Mouse (Mus musculus) liver, adult 2 months (tissue): Measurements from ENCODE around the gene Ucn2. TPM values are rescaled to one million over a fixed set of nuclear protein-coding genes. Genes with fewer than 3 reads are reported as not detected.

Source experiments
- DNase-seq: peaks from one replicate; pipeline ENCODE4 v3.0.0-alpha.2; 2011; ENCODE audit warnings: low read depth, low spot score; ENCODE audit errors: extremely low read depth
- H3K27ac ChIP-seq: fragments of 200-500 bp; replicated peaks from 2 replicates; pipeline ENCODE4 v1.5.1; 2012; ENCODE audit warnings: low read depth, mild to moderate bottlenecking, control low read depth, inconsistent platforms, low read length; ENCODE audit not compliant: insufficient read depth
- H3K27me3 ChIP-seq: fragments of 200-500 bp; 2 replicates; pipeline ENCODE4 v1.6.1; 2012; ENCODE audit warnings: mild to moderate bottlenecking, moderate library complexity, low read length, inconsistent platforms; ENCODE audit not compliant: control insufficient read depth, insufficient read depth
- H3K36me3 ChIP-seq: fragments of 200-500 bp; 2 replicates; pipeline ENCODE4 v1.6.1; 2012; ENCODE audit warnings: low read length, inconsistent platforms; ENCODE audit not compliant: control insufficient read depth, insufficient read depth
- H3K4me1 ChIP-seq: fragments of 200-500 bp; 2 replicates; pipeline ENCODE4 v1.6.1; 2011; ENCODE audit warnings: low read length; ENCODE audit not compliant: control insufficient read depth, insufficient read depth
- H3K4me3 ChIP-seq: fragments of 200-500 bp; 2 replicates; pipeline ENCODE4 v1.5.1; 2011; ENCODE audit warnings: low read depth, mild to moderate bottlenecking, control low read depth, low read length, moderate library complexity; ENCODE audit not compliant: insufficient read depth
- H3K79me2 ChIP-seq: fragments of 200-500 bp; 2 replicates; pipeline ENCODE4 v1.6.1; 2012; ENCODE audit warnings: inconsistent platforms, mild to moderate bottlenecking, low read length, moderate library complexity; ENCODE audit not compliant: control insufficient read depth, insufficient read depth
- H3K9ac ChIP-seq: fragments of 200-500 bp; 2 replicates; pipeline ENCODE4 v1.6.1; 2012; ENCODE audit warnings: low read depth, mild to moderate bottlenecking, control low read depth, inconsistent platforms, low read length
- CTCF ChIP-seq: fragments of 200-500 bp; IDR thresholded peaks from 2 replicates; pipeline ENCODE4 v1.5.1; 2011; ENCODE audit warnings: low read depth, low read length, control low read depth
- POLR2A ChIP-seq: fragments of 200-500 bp; IDR thresholded peaks from 2 replicates; pipeline ENCODE4 v1.6.1; 2011; ENCODE audit warnings: low read length, control low read depth; ENCODE audit not compliant: insufficient read depth; ENCODE audit errors: extremely low read depth
- WGBS: fragments of 180-500 bp; shearing (Covaris S2); methylation state at CpG from one replicate; pipeline ENCODE4 v1.1.7; 2018; 5-methylcytosine and 5-hydroxymethylcytosine counted together
- polyA plus RNA-seq: library from polyadenylated mRNA; depleted of rRNA; stranded (reverse); fragments of >200 nt; gene quantifications from 2 replicates; pipeline ENCODE4 v1.2.3, GENCODE M21; 2012
- total RNA-seq: library from RNA; depleted of rRNA; stranded (reverse); fragments of >200 nt; gene quantifications from 2 replicates; pipeline ENCODE4 v1.2.3, GENCODE M21; 2014

The Ucn2 gene
- total and polyA plus RNA-seq, 2 experiments: not detected

DNA sequence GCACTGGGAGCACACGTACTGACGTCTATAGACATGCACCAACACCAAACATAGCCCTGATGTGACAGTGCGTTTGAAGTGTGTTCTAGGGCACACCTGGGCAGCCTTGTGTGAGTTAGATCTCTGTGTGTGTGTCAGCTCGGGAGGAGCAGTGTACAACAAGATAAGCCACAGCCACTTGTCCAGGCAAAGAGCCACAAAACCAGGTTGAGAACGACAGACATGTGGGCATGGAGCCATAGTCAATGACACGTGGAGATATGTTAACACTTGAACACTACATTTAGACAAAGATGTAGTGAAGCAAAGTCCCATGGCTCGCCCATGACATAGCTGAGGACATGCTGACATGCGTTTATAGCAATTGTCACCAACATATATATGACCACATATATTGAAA, 15.2 kb upstream of the Ucn2 start:
- TF ChIP-seq POLR2A (no peak), CTCF (no peak)
- no peak overlapping the region for H3K9ac ChIP-seq
- no peaks in the 10 kb centered on the region for H3K27me3 ChIP-seq
- DNase-seq: no peak
- H3K79me2 ChIP-seq: no peaks in the 10 kb centered on the region
- H3K27ac ChIP-seq: no peak overlapping the region
- no peaks in the 10 kb centered on the region for H3K36me3 ChIP-seq
- WGBS: 72% methylated on average over 8 of the region's 8 CpGs
- H3K4me3 ChIP-seq: no peak overlapping the region
- no peaks in the 10 kb centered on the region for H3K4me1 ChIP-seq

DNA sequence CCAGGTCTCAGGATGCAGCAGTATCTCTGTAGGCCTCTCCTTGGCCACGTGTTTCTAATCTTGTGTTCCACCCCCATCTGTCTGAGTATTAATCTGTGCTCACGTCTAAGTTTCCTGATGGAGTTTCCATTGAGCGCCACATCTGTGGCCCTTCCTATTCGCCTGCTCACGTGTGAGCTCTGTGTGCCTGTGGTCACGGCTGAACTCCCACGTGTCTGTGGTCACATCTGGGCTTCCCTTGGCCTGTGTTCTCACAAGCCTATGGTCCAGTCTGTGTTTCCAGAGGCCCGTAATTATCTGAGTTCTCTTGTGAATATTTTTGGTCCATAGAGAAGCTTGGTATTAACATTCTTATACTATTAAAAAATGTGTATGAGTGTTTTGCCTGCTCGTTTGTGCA, 9.3 kb upstream of the Ucn2 start:
- TF ChIP-seq CTCF (no peak), POLR2A (no peak)
- Histone ChIP-seq H3K79me2 (no peaks in the 10 kb centered on the region), H3K4me1 (no peaks in the 10 kb centered on the region), H3K36me3 (no peaks in the 10 kb centered on the region), H3K27ac (no peak overlapping the region), H3K4me3 (no peak overlapping the region), H3K27me3 (no peaks in the 10 kb centered on the region), H3K9ac (no peak overlapping the region)
- WGBS: 80% methylated on average over 9 of the region's 9 CpGs
- no peak for DNase-seq

DNA sequence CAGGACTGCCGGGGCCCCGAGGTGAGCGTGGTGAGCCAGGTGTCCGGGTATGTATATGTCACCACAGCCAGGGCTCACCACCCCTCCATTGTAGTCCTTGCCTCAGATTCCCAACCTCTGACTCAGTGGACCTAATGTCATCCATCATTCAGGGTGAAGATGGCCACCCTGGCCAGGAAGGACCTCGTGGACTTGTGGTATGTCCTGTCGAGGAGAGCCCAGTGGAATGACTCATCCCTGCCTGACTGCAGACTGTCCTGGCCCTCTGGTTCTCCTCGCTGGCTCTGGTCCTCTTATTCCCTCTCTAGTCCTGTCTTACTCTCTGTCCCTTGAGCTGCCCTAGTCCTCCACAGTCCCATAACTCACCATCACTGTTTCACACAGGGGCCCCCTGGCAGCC, 7.8 kb upstream of the Ucn2 start:
- Histone ChIP-seq H3K4me3 (no peak overlapping the region), H3K4me1 (no peaks in the 10 kb centered on the region), H3K36me3 (no peaks in the 10 kb centered on the region), H3K27me3 (no peaks in the 10 kb centered on the region), H3K9ac (no peak overlapping the region), H3K27ac (no peak overlapping the region), H3K79me2 (no peaks in the 10 kb centered on the region)
- 74% methylated on average over 7 of the region's 7 CpGs for WGBS
- no peak for TF ChIP-seq POLR2A
- TF ChIP-seq CTCF: no peak
- DNase-seq: no peak

DNA sequence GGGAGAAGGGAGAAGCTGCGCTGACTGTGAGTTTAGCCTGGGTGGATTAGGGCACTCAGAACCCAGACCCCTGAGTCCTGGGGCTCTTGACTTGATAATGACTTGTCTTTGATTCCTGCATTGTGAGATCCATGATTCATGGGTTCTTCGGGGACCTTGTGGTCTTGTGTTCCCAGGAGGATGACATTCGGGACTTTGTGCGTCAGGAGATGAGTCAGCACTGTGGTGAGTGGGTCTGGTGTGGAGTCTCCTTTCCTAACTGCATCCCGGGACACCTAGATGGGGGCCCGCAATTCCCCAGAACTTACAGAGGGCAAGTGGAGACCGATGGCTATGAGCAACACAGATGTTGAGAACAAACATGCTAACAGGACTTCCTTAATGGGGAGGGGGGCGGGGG, 3.3 kb upstream of the Ucn2 start:
- WGBS: 80% methylated on average over 8 of the region's 8 CpGs
- Histone ChIP-seq H3K36me3 (no peaks in the 10 kb centered on the region), H3K9ac (no peak overlapping the region), H3K27me3 (no peaks in the 10 kb centered on the region), H3K27ac (no peak overlapping the region), H3K4me3 (no peak overlapping the region), H3K4me1 (no peaks in the 10 kb centered on the region), H3K79me2 (no peaks in the 10 kb centered on the region)
- no peak for DNase-seq
- TF ChIP-seq CTCF (no peak), POLR2A (no peak)

DNA sequence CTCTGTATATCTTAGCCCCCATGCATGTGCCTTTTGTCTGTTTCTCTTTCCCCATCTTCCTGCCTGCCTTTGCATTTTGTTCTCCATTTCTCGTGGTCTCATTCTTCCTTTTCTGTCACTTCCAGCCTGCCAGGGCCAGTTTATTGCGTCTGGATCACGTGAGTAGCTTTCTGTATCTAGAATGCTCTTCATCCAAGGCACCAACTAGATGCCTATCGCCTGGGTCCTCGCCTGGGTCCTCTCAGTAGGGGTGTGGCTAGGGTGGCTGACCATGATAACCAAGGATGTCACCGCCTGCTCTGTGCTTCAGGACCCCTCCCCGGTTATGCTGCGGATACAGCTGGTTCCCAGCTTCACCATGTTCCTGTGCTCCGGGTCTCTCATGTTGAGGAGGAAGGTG, 2.6 kb upstream of the Ucn2 start:
- WGBS: 69% methylated on average over 9 of the region's 9 CpGs
- Histone ChIP-seq H3K9ac (no peak overlapping the region), H3K27me3 (no peaks in the 10 kb centered on the region), H3K79me2 (no peaks in the 10 kb centered on the region), H3K27ac (no peak overlapping the region), H3K4me1 (no peaks in the 10 kb centered on the region), H3K36me3 (no peaks in the 10 kb centered on the region), H3K4me3 (no peak overlapping the region)
- no peak for DNase-seq
- TF ChIP-seq POLR2A: no peak
- no peak for TF ChIP-seq CTCF

DNA sequence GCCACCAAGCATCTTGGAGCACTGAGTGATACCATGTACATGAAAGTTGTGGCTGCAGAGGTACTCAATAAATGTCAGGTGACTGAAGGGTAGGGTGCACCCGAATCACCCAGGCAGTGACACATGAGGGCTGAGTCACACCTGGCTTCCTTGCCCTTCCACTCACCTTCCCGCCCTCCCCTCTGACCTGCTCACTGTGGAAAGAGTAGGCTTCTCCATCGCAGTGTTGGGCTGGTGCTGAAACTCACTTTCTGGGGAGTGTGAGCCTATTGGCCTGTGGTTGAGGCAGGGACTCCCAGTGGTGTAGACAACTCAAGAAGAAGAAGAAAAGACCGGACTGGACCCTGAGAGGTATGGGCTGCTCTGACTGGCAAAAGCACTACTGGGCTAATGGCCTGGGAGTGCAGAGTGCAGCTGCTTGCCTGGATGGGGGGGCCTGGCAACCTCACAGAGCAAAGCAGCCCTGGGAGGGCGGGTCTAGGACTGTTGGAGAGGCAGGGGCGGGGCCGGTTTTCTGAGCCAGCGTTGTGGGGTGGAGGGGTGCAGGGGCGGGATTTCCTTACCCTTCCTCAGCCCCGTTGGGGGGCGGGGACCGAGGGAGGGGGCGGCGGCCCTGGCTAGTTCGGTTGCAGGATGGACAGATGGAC, 2.0 kb downstream of the Ucn2 start:
- DNase-seq: no peak
- H3K36me3 ChIP-seq: no peaks in the 10 kb centered on the region
- no peaks in the 10 kb centered on the region for H3K4me1 ChIP-seq
- TF ChIP-seq POLR2A (no peak), CTCF (no peak)
- H3K79me2 ChIP-seq: no peaks in the 10 kb centered on the region
- H3K4me3 ChIP-seq: no peak overlapping the region
- 44% methylated on average over 15 of the region's 15 CpGs for WGBS
- H3K27ac ChIP-seq: no peak overlapping the region
- H3K9ac ChIP-seq: no peak overlapping the region
- H3K27me3 ChIP-seq: no peaks in the 10 kb centered on the region
